Mouse (Mus musculus) frontal cortex, postnatal 25 days (tissue): ENCODE results near the gene Rerg.

Source experiments
- DNase-seq, 2 experiments: peaks; one replicate each; pipeline ENCODE4 v3.0.0; 2022; ENCODE audit warnings: low spot score in 2 of 2

Gene Rerg

DNA sequence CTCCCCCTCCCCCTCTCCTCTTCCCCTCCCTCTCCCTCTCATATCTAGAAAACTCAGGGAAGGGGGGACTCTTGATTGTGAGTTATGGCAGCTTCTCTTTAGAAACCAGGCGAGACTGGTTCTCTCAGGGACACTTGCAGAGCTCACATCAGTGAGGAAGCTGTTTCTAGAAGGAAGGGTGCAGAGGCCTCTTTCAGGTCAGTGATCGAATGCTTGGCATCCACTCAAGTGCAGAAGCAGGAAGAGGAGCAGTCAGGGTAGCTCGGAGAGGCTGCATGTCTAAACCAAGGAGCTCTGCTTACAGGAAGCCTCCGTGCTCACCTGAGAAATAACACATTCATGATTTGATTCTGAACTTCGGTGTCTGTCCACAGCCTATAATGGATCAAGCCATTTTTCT lies 159.1 kb downstream of the Rerg start:
- no peak for DNase-seq
